Mouse (Mus musculus): Measurements from ENCODE around the gene Phc3. TPM values are rescaled to one million over a fixed set of nuclear protein-coding genes. Genes with fewer than 3 reads are reported as not detected.

Phc3 gene
- polyA plus RNA-seq (2015; fragmentation: Nextera tagmentation; extraction: Ambion mirVana) = 4.9 and 5.7 TPM in 2 replicates

GRCm38 (mm10) chr3:30969104-30969581, at the start of gene Phc3:
TSS of gene Phc3 (minus strand) at chr3:30969415.
- under 1% methylated on average over 34 of the region's 34 CpGs for WGBS
- peak within 1 kb of the TSS; percentile 79 for H3K9ac ChIP-seq
- H3K4me2 ChIP-seq = peak within 1 kb of the TSS; percentile 68
- peak within 1 kb of the TSS; percentile 79 for H3K4me3 ChIP-seq
- no peaks in the 10 kb centered on the region for H3K9me3 ChIP-seq (replicated peaks)
- peaks cover 12% of the 10 kb centered on the region for H3K36me3 ChIP-seq
- no peaks in the 10 kb centered on the region for H3K27me3 ChIP-seq
- peaks cover 11% of the 10 kb centered on the region for H3K4me1 ChIP-seq (replicated peaks)
- peak within 1 kb of the TSS; percentile 85 for H3K27ac ChIP-seq
- peak; percentile 88 for ATAC-seq (replicated peaks; ENCODE audit: insufficient number of reproducible peaks, insufficient read depth, low FRiP score, low read depth)

DNA sequence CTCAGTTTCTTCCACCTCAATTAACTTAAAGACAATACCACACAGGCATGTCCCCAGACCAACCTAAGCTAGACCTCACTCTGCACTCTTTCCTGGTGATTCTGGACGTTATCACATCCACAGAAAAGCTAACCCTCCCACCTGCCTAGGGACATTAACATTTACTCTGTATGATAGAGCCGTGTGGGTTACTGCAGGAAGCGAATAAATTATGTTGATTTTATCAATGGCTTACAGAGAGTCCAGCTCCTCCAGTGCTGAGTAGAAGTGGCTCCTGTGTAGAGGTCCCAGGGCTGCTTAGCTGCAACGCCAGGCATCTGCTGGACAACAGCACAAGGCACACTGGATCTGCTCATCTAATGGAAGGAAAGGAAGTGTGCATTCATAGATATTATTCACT, 48.4 kb upstream of the Phc3 start:
- 64% methylated on average over 4 of the region's 4 CpGs for WGBS
- no peak overlapping the region for H3K4me3 ChIP-seq

DNA sequence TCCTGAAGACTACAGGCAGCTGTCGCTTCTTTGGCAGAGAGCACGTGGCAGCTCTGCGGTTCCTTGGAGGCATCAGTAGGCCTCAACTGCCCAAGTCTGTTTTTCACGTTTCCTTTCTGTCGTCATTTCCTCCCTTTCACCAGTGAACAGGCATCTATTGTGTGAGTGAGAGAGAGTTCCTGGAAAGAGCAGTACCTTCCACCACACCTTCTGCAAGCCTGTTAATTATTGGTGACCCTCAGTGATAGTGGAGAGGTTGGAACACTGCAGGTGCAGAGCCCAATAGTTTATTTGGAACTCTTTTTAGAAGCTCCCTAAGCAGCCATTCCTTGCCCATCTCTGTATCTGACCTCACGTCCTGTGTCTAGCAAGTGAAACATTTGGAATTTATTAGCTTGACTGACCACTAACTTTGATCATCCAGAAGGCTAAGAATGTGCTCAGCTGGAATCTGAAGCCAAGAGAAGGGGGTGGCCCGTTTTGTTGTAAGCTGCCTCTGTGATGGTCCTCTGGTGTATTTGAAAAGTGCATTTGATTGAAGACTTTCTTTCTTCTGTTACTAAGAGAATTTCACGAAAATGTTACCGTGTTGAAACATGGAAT, 47.5 kb upstream of the Phc3 start:
- Histone ChIP-seq H3K27ac (no peak overlapping the region), H3K4me2 (no peak overlapping the region), H3K4me1 (replicated peaks) (peaks cover 6% of the 10 kb centered on the region; the same call in 1 of the 2 replicates), H3K9me3 (replicated peaks) (no peaks in the 10 kb centered on the region), H3K36me3 (peaks cover 2% of the 10 kb centered on the region; the same call in 1 of the 2 replicates), H3K4me3 (no peak overlapping the region), H3K27me3 (no peaks in the 10 kb centered on the region), H3K9ac (no peak overlapping the region)
- no peak for ATAC-seq (replicated peaks; ENCODE audit: insufficient number of reproducible peaks, insufficient read depth, low FRiP score, low read depth)
- WGBS = 45% methylated on average over 9 of the region's 9 CpGs

More for the DNA sequence above, 48.4 kb upstream of the Phc3 start:
- no peak for ATAC-seq (replicated peaks; ENCODE audit: insufficient number of reproducible peaks, insufficient read depth, low FRiP score, low read depth)
- Histone ChIP-seq H3K36me3 (peaks cover 2% of the 10 kb centered on the region; the same call in 1 of the 2 replicates), H3K27ac (no peak overlapping the region), H3K9me3 (replicated peaks) (no peaks in the 10 kb centered on the region), H3K27me3 (no peaks in the 10 kb centered on the region), H3K9ac (no peak overlapping the region), H3K4me1 (replicated peaks) (peaks cover 14% of the 10 kb centered on the region; the same call in 1 of the 2 replicates), H3K4me2 (no peak overlapping the region)

DNA sequence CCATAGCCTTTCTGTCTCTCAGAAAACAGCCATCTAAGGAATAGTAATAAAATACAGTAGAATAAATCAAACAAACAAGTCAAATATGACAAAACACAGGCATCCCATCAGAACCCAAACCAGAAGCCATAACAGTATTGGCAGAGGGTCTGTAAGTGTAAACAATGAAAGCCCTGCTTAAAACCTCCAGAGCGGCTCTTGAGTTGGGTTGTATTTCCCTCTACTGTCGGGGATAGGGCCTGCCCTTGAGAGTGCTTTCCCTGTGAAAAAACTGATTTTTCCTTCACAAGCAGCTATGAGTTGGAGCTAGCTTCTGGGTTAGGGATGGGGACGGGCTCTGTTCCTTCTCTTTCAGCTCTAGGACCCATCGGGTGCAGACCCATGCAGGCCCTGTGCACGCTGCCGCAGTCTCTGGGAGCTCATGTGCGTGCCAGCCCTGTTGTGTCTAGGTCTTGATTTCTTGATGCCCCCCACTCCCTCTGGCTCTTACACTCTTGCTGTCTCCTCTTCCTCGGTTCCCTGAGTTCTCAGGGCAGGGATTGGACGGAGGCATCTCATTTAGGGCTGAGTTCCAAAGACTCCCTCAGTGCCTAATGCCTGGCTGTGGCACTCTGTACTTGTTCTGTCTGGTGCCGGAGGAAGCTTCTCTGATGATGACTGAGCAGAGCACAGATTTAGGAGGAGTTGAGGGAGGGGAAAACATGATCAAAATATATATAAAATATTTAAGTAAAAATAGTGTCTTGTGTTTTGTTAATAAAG, 46.6 kb upstream of the Phc3 start:
- Histone ChIP-seq H3K4me1 (replicated peaks) (peaks cover 6% of the 10 kb centered on the region; the same call in 1 of the 2 replicates), H3K9ac (no peak overlapping the region), H3K27ac (0 out of 2 replicates have a peak overlapping the region, but pooled peaks have one; percentile 28), H3K36me3 (peaks cover 2% of the 10 kb centered on the region; the same call in 1 of the 2 replicates), H3K4me2 (no peak overlapping the region), H3K9me3 (replicated peaks) (no peaks in the 10 kb centered on the region), H3K27me3 (no peaks in the 10 kb centered on the region), H3K4me3 (no peak overlapping the region)
- ATAC-seq (replicated peaks; ENCODE audit: insufficient number of reproducible peaks, insufficient read depth, low FRiP score, low read depth) = no peak
- WGBS = 73% methylated on average over 10 of the region's 10 CpGs

- Histone ChIP-seq H3K9ac (no peak overlapping the region), H3K27me3 (no peaks in the 10 kb centered on the region), H3K9me3 (replicated peaks) (no peaks in the 10 kb centered on the region), H3K36me3 (no peaks in the 10 kb centered on the region), H3K27ac (no peak overlapping the region), H3K4me3 (no peak overlapping the region), H3K4me2 (no peak overlapping the region), H3K4me1 (replicated peaks) (peaks cover 6% of the 10 kb centered on the region; the same call in 1 of the 2 replicates)
- no peak for ATAC-seq (replicated peaks; ENCODE audit: insufficient number of reproducible peaks, insufficient read depth, low FRiP score, low read depth)
- WGBS = 80% methylated on average over 2 of the region's 2 CpGs
These were observed 45.2 kb upstream of the Phc3 start for GRCm38 (mm10) chr3:31014374-31014773.

- Histone ChIP-seq H3K9ac (no peak overlapping the region), H3K27me3 (no peaks in the 10 kb centered on the region)
- WGBS = 75% methylated on average over 6 of the region's 6 CpGs
These were observed 35.4 kb upstream of the Phc3 start for GRCm38 (mm10) chr3:31004320-31005209.

GRCm38 (mm10) chr3:31001048-31001676, 31.9 kb upstream of the Phc3 start:
- no peaks in the 10 kb centered on the region for H3K36me3 ChIP-seq
- H3K27ac ChIP-seq = no peak overlapping the region
- no peak overlapping the region for H3K4me2 ChIP-seq
- H3K4me1 ChIP-seq (replicated peaks) = peaks cover 32% of the 10 kb centered on the region
- no peak for ATAC-seq (replicated peaks; ENCODE audit: insufficient number of reproducible peaks, insufficient read depth, low FRiP score, low read depth)
- WGBS = 60% methylated on average over 3 of the region's 3 CpGs
- H3K9ac ChIP-seq = no peak overlapping the region
- H3K4me3 ChIP-seq = no peak overlapping the region
- H3K9me3 ChIP-seq (replicated peaks) = no peaks in the 10 kb centered on the region
- no peaks in the 10 kb centered on the region for H3K27me3 ChIP-seq

More at GRCm38 (mm10) chr3:31004320-31005209, 35.4 kb upstream of the Phc3 start:
- Histone ChIP-seq H3K27ac (no peak overlapping the region), H3K4me2 (no peak overlapping the region), H3K36me3 (no peaks in the 10 kb centered on the region), H3K9me3 (replicated peaks) (no peaks in the 10 kb centered on the region), H3K4me3 (no peak overlapping the region), H3K4me1 (replicated peaks) (peaks cover 9% of the 10 kb centered on the region)
- no peak for ATAC-seq (replicated peaks; ENCODE audit: insufficient number of reproducible peaks, insufficient read depth, low FRiP score, low read depth)

DNA sequence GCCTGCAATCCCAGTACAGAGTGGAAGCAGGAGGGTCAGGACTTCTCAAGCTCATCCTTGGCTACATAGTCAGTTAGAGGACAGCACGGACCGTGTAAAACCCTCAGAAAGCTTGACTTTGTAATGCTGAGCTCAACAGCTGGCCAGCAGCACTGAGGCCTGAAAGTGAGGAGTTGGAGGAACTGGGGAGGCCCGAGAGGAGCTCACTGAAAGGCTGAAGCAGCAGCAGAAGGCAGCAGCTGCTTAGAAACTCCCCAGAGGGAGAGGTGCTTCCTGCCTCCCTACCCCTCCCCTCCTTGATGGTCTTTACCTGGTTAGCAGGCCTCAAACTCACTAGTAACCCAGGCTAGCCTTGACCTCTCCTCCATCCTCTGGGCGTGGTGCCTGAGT, 30.8 kb upstream of the Phc3 start:
- ATAC-seq (replicated peaks; ENCODE audit: insufficient number of reproducible peaks, insufficient read depth, low FRiP score, low read depth) = no peak
- peak overlapping the region; percentile 74 for H3K27ac ChIP-seq
- H3K9me3 ChIP-seq (replicated peaks) = no peaks in the 10 kb centered on the region
- H3K4me2 ChIP-seq = no peak overlapping the region
- no peak overlapping the region for H3K9ac ChIP-seq
- H3K4me3 ChIP-seq = no peak overlapping the region
- peaks cover 32% of the 10 kb centered on the region for H3K4me1 ChIP-seq (replicated peaks)
- no peaks in the 10 kb centered on the region for H3K27me3 ChIP-seq
- 43% methylated on average over 4 of the region's 4 CpGs for WGBS
- H3K36me3 ChIP-seq = no peaks in the 10 kb centered on the region

DNA sequence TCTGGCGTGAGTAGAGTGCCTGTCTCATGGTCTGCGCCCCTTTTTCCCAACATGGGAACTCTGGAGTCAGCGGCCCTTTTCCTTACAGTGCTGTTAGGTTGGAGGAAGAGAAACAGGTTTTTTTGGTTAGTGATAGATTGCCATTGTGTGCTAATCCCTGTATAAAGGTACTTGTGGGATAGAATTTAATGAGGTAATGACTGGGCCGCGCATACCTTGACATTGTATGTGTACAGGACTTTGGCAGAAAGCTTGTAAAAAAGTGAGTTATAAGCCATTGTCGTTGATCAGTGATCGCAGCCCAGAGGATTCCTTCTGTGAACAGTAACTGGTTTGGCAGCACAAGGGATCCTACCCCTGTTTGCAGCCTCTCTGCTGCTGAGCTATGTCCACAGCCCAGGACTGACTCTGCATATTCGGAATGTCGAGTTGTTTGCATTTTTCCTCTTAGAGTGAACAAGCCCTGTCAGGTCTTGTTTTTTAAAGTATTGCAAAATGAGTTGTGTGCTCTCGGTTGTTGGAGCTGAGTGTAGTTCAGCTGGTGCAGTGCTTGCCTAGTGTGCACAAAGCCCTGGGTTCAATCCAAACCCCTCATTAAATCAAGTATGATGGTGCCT, 30.3 kb upstream of the Phc3 start:
- no peaks in the 10 kb centered on the region for H3K36me3 ChIP-seq
- no peaks in the 10 kb centered on the region for H3K9me3 ChIP-seq (replicated peaks)
- H3K4me2 ChIP-seq = no peak overlapping the region
- no peak overlapping the region for H3K4me3 ChIP-seq
- no peak for ATAC-seq (replicated peaks; ENCODE audit: insufficient number of reproducible peaks, insufficient read depth, low FRiP score, low read depth)
- no peak overlapping the region for H3K9ac ChIP-seq
- peak overlapping the region; percentile 74 for H3K27ac ChIP-seq
- WGBS = 58% methylated on average over 10 of the region's 10 CpGs
- H3K4me1 ChIP-seq (replicated peaks) = peaks cover 37% of the 10 kb centered on the region
- no peaks in the 10 kb centered on the region for H3K27me3 ChIP-seq

DNA sequence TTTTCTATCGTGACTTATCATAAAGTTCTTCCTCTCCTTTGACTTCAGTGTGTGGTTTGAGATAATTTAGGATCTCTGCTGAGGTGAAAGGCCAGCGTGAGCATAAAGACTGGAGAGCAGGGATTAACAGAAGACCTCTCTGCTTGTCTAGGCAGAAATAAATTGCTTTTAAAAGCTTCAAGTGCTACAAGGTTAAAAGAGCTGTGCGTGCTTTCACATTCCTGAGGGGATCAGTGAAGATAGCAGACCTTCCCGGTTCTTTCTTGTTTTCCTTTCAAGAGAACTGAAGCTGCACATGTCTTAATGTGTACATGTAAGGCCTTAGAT, 27.4 kb upstream of the Phc3 start:
- no peak for ATAC-seq (replicated peaks; ENCODE audit: insufficient number of reproducible peaks, insufficient read depth, low FRiP score, low read depth)
- Histone ChIP-seq H3K9ac (peak overlapping the region; percentile 93), H3K36me3 (no peaks in the 10 kb centered on the region), H3K27ac (peak overlapping the region; percentile 93), H3K9me3 (replicated peaks) (no peaks in the 10 kb centered on the region), H3K27me3 (no peaks in the 10 kb centered on the region), H3K4me2 (peak overlapping the region; percentile 64), H3K4me1 (replicated peaks) (peaks cover 37% of the 10 kb centered on the region), H3K4me3 (peak overlapping the region; percentile 90)
- 1% methylated on average over 4 of the region's 4 CpGs for WGBS

Data from heart, embryonic 15.5 days (tissue).